Mouse (Mus musculus) left cerebral cortex, adult 8-10 months (tissue): ENCODE results near the gene Gm20431. TPM values are rescaled to one million over a fixed set of nuclear protein-coding genes. Genes with fewer than 3 reads are reported as not detected.

Experiments used
- DNase-seq, 2 experiments: peaks; one replicate each; pipeline ENCODE4 v3.0.0; 2022; ENCODE audit warnings: low spot score in 2 of 2
- microRNA-seq, 2 experiments: library from miRNA; unstranded; fragments of <30 nt; microRNA quantifications; one replicate each; pipeline ENCODE4 v1.2.0; 2022
- total RNA-seq, 4 experiments: library from RNA; stranded (reverse); gene quantifications; 2 replicates each; pipeline ENCODE4 v1.2.4; 2022

The Gm20431 gene
- total RNA-seq, 4 experiments from 2014 or later = 26.0 to 42.5 (median 32.6) TPM

DNA sequence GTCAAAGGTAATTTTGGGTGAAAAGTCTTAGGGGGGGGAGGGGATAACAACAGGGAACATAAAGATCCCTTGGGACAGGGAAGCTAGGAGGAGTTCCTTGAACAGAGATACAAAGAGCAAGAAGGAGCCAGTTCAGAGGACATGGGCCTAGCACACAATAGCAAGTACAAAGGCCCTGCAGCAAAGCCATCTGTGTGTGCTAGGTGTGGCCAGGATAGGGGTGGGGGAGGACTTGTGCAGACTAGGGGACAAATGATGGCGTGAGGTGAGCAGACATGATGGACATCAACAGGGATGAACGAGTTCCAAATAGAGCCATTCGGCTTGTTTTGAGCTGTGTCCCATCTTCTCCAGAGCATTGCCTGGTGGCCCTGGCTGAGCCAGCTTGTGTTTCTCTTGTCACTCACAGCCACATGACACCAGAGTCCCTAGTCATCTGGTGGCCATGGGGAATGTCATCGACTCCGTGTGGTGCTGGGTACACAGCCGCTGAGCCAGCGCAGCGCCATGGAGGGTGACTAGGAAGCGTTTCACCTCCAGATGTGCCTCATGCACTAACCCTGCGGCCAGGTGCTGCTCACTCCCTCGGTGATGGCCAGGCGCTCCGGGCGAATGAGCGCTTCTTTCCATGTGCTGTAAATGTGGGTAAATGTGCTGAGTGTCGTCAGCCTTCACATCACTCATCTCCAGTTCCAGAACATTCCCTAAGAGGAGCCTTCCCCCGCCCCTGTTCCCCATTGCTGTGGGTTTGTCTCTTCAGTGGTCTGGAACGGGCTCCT, 89.7 kb downstream of the Gm20431 start:
- no peak for DNase-seq

DNA sequence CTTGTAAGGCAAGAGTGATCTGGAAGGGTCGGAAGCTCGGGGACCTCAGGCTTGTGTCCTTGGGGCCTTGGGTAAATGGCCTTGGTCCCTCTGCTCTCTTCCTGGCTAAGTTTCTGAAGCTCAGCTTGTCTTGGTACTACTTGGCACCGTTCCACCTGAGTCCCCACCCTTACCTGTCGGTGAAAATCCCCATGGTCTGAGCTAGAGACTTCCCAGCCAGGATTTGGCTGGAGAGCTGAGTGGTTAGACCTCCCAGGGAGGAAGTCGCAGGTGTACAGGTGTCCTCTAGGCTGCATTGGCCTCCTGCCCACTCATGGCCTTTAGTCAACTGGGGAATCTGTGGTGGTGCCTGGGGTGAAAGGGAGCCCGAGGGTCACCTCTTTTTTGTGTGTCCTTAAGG, 90.5 kb downstream of the Gm20431 start:
- no peak for DNase-seq

DNA sequence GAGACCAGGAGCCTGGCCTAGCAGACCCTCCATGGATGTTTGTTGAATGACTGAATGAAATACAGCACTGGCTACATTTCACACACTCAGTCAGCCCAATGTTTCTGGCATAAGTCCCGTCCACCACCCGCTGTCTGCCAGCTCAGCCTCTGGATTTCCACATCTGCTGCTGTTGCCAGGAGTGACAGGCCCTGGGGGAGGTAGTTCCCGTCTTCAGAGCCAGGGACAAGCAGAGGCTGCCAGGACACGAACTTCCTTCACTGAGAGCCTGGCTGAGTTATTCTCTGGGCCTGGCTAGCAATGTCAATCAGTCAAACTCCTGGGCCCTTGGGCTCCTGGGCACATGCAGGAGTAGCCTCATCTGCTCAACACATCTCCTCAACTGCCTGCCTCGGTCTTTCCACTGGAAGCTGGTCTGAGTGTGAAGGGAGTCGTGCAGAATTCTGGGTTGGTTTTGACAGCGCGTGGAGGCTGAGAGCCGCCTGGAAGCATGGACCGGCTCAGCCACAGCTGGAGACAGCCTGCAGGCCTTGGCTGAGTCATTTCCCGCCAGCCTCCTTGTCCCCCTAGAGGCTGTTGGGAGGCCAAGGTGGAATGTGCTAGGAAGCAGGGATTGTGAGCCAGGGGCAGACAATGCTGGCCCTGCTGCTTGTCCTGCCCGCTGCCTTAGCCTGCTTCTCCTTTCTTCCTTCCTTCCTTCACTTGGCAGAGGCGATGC, 91.2 kb downstream of the Gm20431 start:
- no peak for DNase-seq

DNA sequence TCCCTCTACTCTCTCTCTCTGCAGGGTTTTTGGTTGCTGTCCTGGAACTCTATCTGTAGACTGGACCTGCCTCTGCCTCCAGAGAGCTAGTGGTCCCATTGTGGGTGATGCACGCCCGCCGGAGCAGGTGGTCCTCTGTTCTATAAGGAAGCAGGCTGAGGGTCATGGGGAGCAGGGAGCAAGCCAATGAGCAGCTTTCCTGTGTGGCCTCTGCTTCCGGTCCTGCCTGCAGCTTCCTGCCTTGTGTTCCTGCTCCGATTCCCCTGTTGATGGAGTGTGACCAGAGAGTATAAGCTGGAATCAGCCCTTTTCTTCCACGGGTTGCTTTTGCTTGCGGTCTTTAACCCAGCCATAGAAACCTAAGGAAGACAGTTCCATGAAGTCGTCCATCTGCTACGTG, 93.2 kb downstream of the Gm20431 start:
- DNase-seq = no peak

DNA sequence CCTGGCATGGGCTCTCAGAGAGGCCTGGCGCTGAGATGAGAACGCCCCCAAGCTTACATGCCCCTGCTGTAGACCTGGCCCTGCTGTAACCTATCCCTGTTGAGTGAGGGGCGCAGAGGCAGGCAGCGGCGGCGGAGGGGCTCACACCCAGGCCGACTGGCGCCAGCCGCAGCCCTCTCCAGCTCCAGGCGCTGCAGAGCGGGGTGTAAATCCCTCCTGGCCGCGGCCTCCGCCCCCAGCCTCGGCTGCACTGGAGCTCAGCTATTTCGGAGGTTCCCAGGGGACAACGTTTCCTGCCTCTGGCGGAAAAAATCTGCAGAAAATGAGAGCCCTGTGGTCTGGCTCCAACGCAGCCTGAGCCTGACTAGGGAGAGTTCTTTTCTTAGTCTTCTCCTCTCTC, 95.6 kb downstream of the Gm20431 start:
- no peak for DNase-seq

DNA sequence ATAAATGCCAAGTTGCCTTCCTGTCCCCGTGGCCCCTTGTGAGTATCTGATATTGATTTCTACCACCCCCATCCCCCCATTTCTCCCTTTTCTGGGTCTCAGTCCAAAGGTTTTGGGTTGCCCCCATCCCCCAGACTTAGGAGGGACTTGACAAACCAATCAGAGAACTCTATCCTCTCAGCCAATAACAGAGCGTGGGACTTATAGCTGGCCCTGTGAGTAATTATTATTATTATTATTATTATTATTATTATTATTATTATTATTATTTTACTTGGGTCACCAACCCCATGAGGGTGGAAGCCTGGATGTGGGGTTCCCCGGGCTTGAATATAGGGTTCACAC, 96.0 kb downstream of the Gm20431 start:
- no peak for DNase-seq

DNA sequence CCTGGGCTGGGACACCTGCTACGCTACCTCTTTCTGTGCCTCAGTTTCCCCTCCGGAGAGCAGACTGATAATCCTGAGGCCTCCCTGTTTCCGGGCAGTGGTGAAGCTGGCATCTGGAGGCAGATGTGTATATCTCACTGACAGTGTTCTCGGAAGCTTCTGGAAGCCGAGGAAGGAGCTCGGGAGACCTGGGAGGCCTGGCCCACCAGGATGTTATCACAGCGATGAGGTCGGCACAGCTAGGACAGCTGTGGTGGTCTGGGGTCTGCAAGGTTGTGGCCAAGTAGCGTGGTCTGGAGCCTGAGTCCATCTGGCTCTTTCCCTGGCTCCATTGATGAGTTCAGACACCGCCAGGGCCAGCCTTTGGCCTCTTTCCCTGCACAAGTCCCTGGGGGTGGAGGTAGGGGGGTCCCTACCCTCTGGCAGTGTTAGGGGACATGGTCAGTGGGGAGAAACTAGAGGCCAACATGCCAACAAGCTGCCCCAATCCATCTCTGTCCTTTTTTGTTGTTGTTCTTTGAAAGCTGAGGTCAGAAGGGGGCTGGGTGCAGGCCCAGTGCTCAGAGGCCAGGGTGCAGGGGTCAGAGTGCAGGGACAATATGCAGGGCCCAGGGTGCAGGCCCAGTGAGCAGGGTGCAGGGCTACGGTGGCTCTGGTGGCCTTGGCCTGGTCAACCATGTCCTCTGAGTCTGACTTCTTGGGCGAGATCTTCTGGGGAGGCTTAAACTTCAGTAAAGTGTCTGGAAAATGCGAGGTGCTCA, 96.6 kb downstream of the Gm20431 start:
- DNase-seq = no peak

DNA sequence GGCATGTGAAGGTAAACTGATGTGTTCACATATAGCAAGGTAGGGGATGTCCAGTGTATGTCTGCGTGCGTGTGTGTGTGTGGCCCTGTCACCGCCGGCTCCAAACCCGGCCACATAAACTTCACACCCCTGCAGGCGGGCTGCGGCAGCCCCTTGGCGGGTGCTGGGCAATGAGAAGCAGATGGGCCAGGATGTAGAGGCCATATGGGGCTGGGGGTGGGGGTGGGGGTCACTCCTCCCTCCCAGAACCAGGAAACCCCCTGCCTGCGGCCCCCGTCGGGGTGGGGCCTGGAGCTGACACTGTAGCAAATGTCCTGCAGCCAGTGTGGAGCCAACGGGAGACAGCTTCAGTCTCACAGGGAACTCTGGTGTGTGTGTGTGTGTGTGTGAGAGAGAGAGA, 97.6 kb downstream of the Gm20431 start:
- no peak for DNase-seq

DNA sequence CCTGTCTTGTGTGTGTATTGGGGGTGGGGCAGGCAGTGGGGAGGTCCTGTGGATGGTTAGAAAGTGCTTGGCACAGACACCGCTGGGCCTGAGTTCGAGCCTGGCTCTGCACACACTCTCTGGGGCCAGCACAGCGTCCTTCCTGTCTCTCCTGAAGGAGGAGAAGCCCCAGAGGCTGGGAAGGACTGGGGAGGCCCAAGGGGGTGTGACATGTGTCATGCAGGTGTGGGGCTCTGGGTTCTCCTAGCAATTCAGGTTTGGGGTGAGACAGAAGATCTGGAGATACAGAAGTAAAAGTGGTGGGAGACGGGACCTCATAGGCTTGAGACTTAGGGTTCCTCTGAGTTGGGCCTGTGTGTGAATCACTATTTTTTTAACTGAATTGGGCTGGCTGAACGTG, 98.3 kb downstream of the Gm20431 start:
- DNase-seq = no peak

DNA sequence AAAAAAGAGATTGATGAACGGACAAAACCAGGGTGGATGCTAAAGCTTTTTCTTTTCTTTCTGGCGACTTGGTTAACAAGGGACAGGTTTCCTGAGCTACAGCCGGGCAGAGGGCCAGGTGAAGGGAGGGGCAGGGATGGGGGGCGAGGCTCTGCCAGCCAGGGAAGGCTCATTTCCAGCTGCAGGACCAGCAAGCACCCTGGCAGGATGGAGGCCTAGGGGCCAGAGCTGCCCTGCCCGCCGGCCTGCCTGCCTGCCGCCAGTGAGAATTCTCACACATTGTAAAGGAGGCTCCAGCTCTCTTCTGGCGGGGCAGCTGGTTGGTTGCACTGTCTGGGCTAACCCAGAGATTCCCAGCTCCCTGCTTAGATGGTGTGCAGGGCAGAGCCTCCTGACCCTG, 99.2 kb downstream of the Gm20431 start:
- DNase-seq = no peak

DNA sequence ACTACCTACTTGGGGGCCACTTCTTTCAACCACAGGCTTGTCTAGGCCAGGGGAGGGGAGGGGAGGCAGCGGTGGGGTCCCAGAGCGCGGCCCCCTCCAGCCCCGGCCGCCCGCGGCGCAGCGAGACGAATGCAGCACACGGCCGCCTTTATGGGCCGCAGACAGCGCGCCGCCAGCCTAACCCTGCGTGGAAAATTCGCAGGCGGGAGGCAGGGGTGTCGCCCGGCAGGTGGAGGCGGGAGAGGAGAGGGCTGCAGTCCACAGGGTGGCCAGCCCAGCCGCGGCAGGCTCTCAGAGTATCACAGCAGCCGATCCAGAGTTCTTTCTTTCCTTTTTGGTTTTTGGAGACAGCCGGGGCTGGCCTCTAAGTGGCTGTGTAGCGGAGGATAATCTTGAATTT, 101.9 kb downstream of the Gm20431 start:
- DNase-seq = no peak

Small RNA genes lying within 50 kb of the gene (microRNA-seq; reads per million reads assigned to microRNA genes)
- 0 reads per million in 2 experiments for gene Gm22355

Other genes starting within 250 kb of the Gm20431 start
- 10 to 100 TPM; 34.4 to 38.7 (median 35.1) TPM for gene Slc9a8, start 239.8 kb downstream of the Gm20431 start, total RNA-seq
- 10 to 100 TPM; 57.8 to 62.9 (median 60.1) TPM for gene Rnf114, start 168.9 kb downstream of the Gm20431 start, total RNA-seq
- gene Spata2, start 168.6 kb downstream of the Gm20431 start, total RNA-seq = 10 to 100 TPM; 66.1 to 71.2 (median 70.1) TPM
- gene Snai1, start 123.3 kb downstream of the Gm20431 start, total RNA-seq = under 1 TPM; 0.48 to 0.93 (median 0.70) TPM
- 100 to 1,000 TPM; 257 to 274 (median 265) TPM for gene Ube2v1, start 29.4 kb downstream of the Gm20431 start, total RNA-seq
- gene Cebpb, start 27.4 kb upstream of the Gm20431 start, total RNA-seq = 10 to 100 TPM; 12.1 to 20.6 (median 15.1) TPM
- 10 to 100 TPM; 39.8 to 49.3 (median 44.1) TPM for gene Tmem189, start 28.3 kb upstream of the Gm20431 start, total RNA-seq